Comparison of ENCODE assay signal across 8 mouse cellular contexts in the genomic region with DNA sequence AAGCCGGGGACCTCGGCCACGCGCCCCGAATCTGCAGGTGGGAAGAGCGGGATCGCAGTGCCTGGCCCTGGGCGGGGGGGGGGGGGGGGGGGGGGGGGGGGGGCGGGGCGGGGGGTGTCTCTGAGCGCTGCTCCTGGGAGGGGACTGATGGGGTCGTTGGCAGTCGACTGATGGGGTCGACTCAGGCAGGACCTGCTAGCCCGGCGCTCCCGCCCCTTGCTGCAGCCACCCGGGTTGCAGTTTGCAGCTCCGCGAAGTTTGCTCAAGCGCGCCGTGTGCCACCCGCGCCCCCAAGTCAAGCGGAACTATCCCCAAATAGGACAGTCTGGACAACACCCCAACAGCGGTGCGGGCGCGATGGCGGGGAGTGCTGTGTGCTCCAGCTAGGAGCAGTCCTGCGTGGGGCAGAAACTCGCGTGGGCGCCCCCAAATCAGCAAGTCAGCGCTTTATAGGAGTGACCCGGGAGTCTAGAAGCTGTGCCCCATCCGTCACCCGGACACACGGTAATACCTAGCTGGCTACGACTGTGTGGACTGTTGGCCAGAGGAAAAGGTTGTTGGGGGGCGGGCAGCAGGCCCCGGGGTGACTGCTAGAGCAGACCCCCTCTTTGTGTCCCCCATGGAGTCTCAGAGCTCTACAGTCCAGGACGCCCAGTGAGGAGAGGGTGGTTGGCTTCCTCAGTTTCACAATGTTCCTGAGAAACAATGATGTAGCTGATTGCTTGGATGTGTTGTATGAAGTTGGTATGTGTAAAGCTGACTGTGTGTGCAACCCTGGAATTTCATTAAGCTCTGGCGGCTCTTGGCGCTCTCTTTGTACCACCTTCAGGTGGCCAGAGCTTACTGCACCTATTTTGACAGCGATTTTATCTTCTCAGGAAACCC. TPM values are rescaled to one million over a fixed set of nuclear protein-coding genes. Genes with fewer than 3 reads are reported as not detected.
DNase-seq lines count a peak whose midpoint lies in the region; ATAC-seq and TF ChIP-seq lines count a peak whose summit lies in the region.

No protein-coding gene starts in this region.

- intact Hi-C loops in heart, adult 2 months (cut with DNase I) = loop anchor here (1.0 to 5.0 kb wide), 9 partner anchors 20 to 201 kb away; no protein-coding TSS in a partner anchor

- H3K9ac ChIP-seq in heart, adult 2 months (ENCODE audit: low read depth, low read length) = peak overlapping the region; percentile 86
- peak overlapping the region; percentile 70 for H3K9ac ChIP-seq in liver, adult 2 months (ENCODE audit: low read depth, low read length)
- H3K9ac ChIP-seq in midbrain, postnatal 0 days (replicated peaks; ENCODE audit: low read length, poor library complexity, severe bottlenecking) = peak overlapping the region; percentile 55

- H3K27ac ChIP-seq in embryonic facial prominence, embryonic 10.5 days (replicated peaks) = peak overlapping the region; percentile 91
- peak overlapping the region; percentile 78 for H3K27ac ChIP-seq in heart, adult 2 months
- H3K27ac ChIP-seq in kidney, adult 2 months (ENCODE audit: insufficient read depth, low read depth, low read length) = peak overlapping the region; percentile 71
- peak overlapping the region; percentile 58 for H3K27ac ChIP-seq in liver, adult 2 months (replicated peaks; ENCODE audit: insufficient read depth, low read depth, low read length)
- peak overlapping the region; percentile 65 for H3K27ac ChIP-seq in midbrain, postnatal 0 days (ENCODE audit: low read depth, low read length)
- H3K27ac ChIP-seq in testis, adult 2 months (ENCODE audit: control insufficient read depth, insufficient read depth, low read depth, low read length) = peak overlapping the region; percentile 71

- ATAC-seq in midbrain, postnatal 0 days (ENCODE audit: low FRiP score) = peak; percentile 83

- no peaks in the 10 kb centered on the region for H3K79me2 ChIP-seq in heart, adult 2 months (replicated peaks; ENCODE audit: control insufficient read depth, insufficient read depth, low read length)
- H3K79me2 ChIP-seq in liver, adult 2 months (ENCODE audit: control insufficient read depth, insufficient read depth, low read length) = no peaks in the 10 kb centered on the region

- H3K27me3 ChIP-seq in embryonic facial prominence, embryonic 10.5 days (replicated peaks; ENCODE audit: low read depth, poor library complexity, severe bottlenecking) = no peaks in the 10 kb centered on the region
- no peaks in the 10 kb centered on the region for H3K27me3 ChIP-seq in heart, adult 2 months (ENCODE audit: control insufficient read depth, insufficient read depth, low read length)
- H3K27me3 ChIP-seq in kidney, adult 2 months (replicated peaks; ENCODE audit: control insufficient read depth, insufficient read depth, low read length) = no peaks in the 10 kb centered on the region
- no peaks in the 10 kb centered on the region for H3K27me3 ChIP-seq in liver, adult 2 months (ENCODE audit: control insufficient read depth, insufficient read depth, low read length)
- H3K27me3 ChIP-seq in midbrain, postnatal 0 days (ENCODE audit: insufficient read depth, low read length) = no peaks in the 10 kb centered on the region
- H3K27me3 ChIP-seq in testis, adult 2 months (ENCODE audit: control insufficient read depth, insufficient read depth, low read length) = no peaks in the 10 kb centered on the region

- TF ChIP-seq POLR2A in heart, adult 2 months (IDR thresholded peaks at IDR 0.05; ENCODE audit: insufficient read depth, low read depth, low read length) = peak; percentile 27; the same call in 1 of the 2 replicates
- TF ChIP-seq POLR2A in kidney, adult 2 months (IDR thresholded peaks at IDR 0.05; ENCODE audit: low read depth, low read length) = no peak
- no peak for TF ChIP-seq POLR2A in liver, adult 2 months (IDR thresholded peaks at IDR 0.05; ENCODE audit: extremely low read depth, insufficient read depth, low read length)
- no peak for TF ChIP-seq POLR2A in testis, adult 2 months (IDR thresholded peaks at IDR 0.05; ENCODE audit: control insufficient read depth, low read depth, low read length)

- peak overlapping the region; percentile 98 for H3K4me2 ChIP-seq in midbrain, postnatal 0 days (ENCODE audit: low read depth, low read length, poor library complexity, severe bottlenecking)

- TF ChIP-seq CTCF in heart, adult 2 months (IDR thresholded peaks at IDR 0.05) = peak; percentile 83
- peak; percentile 77 for TF ChIP-seq CTCF in kidney, adult 2 months (conservative IDR thresholded peaks at IDR 0.05; ENCODE audit: insufficient read depth, insufficient read length, low read depth, low read length)
- peak; percentile 64 for TF ChIP-seq CTCF in liver, adult 2 months (IDR thresholded peaks at IDR 0.05; ENCODE audit: low read depth, low read length)
- TF ChIP-seq CTCF in midbrain, postnatal 0 days (IDR thresholded peaks at IDR 0.05) = peak; percentile 82
- peak; percentile 8; the same call in 1 of the 2 replicates for TF ChIP-seq CTCF in testis, adult 2 months (IDR thresholded peaks at IDR 0.05; ENCODE audit: control insufficient read depth, insufficient read depth, insufficient replicate concordance, low read depth, low read length)

- H3K4me3 ChIP-seq in embryonic facial prominence, embryonic 10.5 days = peak overlapping the region; percentile 82
- peak overlapping the region; percentile 85 for H3K4me3 ChIP-seq in heart, adult 2 months
- peak overlapping the region; percentile 77 for H3K4me3 ChIP-seq in kidney, adult 2 months (ENCODE audit: insufficient read depth, low read depth, low read length)
- peak overlapping the region; percentile 74 for H3K4me3 ChIP-seq in liver, adult 2 months (ENCODE audit: insufficient read depth, low read depth, low read length)
- peak overlapping the region; percentile 61 for H3K4me3 ChIP-seq in midbrain, postnatal 0 days (ENCODE audit: low read depth, low read length)
- peak overlapping the region; percentile 76 for H3K4me3 ChIP-seq in testis, adult 2 months (ENCODE audit: control insufficient read depth, low read depth, low read length)

- H3K4me1 ChIP-seq in embryonic facial prominence, embryonic 10.5 days = peaks cover 33% of the 10 kb centered on the region
- peaks cover 5% of the 10 kb centered on the region for H3K4me1 ChIP-seq in heart, adult 2 months (ENCODE audit: control insufficient read depth, insufficient read depth, low read length)
- H3K4me1 ChIP-seq in kidney, adult 2 months (ENCODE audit: control insufficient read depth, insufficient read depth, low read length) = peaks cover 2% of the 10 kb centered on the region; the same call in 1 of the 2 replicates
- 0 out of 2 replicates have a peak, but pooled peaks cover 2% of the 10 kb centered on the region for H3K4me1 ChIP-seq in liver, adult 2 months (ENCODE audit: control insufficient read depth, insufficient read depth, low read length)
- no peaks in the 10 kb centered on the region for H3K4me1 ChIP-seq in midbrain, postnatal 0 days (ENCODE audit: insufficient read depth, low read length)
- H3K4me1 ChIP-seq in testis, adult 2 months (ENCODE audit: control insufficient read depth, insufficient read depth, low read length) = peaks cover 2% of the 10 kb centered on the region

- DNase-seq in spleen, postnatal 10 days (ENCODE audit: low spot score in 2 of 2) = peak; percentile 11 to 23
- DNase-seq in spleen, adult 12 weeks (ENCODE audit: low spot score) = no peak
- DNase-seq in embryonic facial prominence, embryonic 10.5 days (ENCODE audit: low spot score) = peak; percentile 83
- DNase-seq in heart, adult 2 months = peak; percentile 59 to 70
- peak; percentile 77 for DNase-seq in kidney, adult 2 months
- DNase-seq in liver, adult 2 months (ENCODE audit: extremely low read depth, low read depth, low spot score) = peak; percentile 74
- peak; percentile 91 for DNase-seq in midbrain, postnatal 0 days (ENCODE audit: low spot score)

- no peaks in the 10 kb centered on the region for H3K36me3 ChIP-seq in embryonic facial prominence, embryonic 10.5 days (replicated peaks)
- peaks cover under 1% of the 10 kb centered on the region for H3K36me3 ChIP-seq in heart, adult 2 months (ENCODE audit: control insufficient read depth, insufficient read depth, low read length)
- H3K36me3 ChIP-seq in kidney, adult 2 months (ENCODE audit: control insufficient read depth, insufficient read depth, low read length) = no peaks in the 10 kb centered on the region
- H3K36me3 ChIP-seq in liver, adult 2 months (ENCODE audit: control insufficient read depth, insufficient read depth, low read length) = no peaks in the 10 kb centered on the region
- H3K36me3 ChIP-seq in midbrain, postnatal 0 days (ENCODE audit: insufficient read depth, low read length) = no peaks in the 10 kb centered on the region
- no peaks in the 10 kb centered on the region for H3K36me3 ChIP-seq in testis, adult 2 months (ENCODE audit: control insufficient read depth, insufficient read depth, low read length)

- peak; percentile 65; the same call in 1 of the 2 replicates for TF ChIP-seq EP300 in heart, adult 2 months (IDR thresholded peaks at IDR 0.05; ENCODE audit: insufficient read depth, low read depth, low read length)

- no peaks in the 10 kb centered on the region for H3K9me3 ChIP-seq in embryonic facial prominence, embryonic 10.5 days
- no peaks in the 10 kb centered on the region for H3K9me3 ChIP-seq in midbrain, postnatal 0 days (ENCODE audit: low read length)

- WGBS in embryonic facial prominence, embryonic 10.5 days = under 1% methylated on average over 39 of the region's 47 CpGs
- under 1% methylated on average over 34 of the region's 47 CpGs for WGBS in heart, adult 2 months
- WGBS in kidney, adult 2 months = under 1% methylated on average over 35 of the region's 47 CpGs
- under 1% methylated on average over 40 of the region's 47 CpGs for WGBS in liver, adult 2 months
- under 1% methylated on average over 34 of the region's 47 CpGs for WGBS in midbrain, postnatal 0 days

RNA-seq across cellular contexts. Expression of a gene that starts 0.6 kb away (rescaled TPM):
- 13.7 and 14.4 TPM in 2 replicates for polyA plus RNA-seq in embryonic facial prominence, embryonic 10.5 days (2016; fragmentation: Nextera tagmentation; extraction: Ambion mirVana)
- total RNA-seq in heart, adult 2 months (2021) = 10 to 100 TPM in 1 of 2 experiments, 1 to 10 TPM in 1; 7.6 to 11.0 TPM
- 3.6 and 7.2 TPM in 2 replicates for polyA plus RNA-seq in heart, adult 2 months (2012; rRNA removed)
- polyA plus RNA-seq in kidney, adult 2 months (2012; rRNA removed) = 5.0 TPM in 2 replicates
- total RNA-seq in liver, adult 2 months (2014; rRNA removed) = 4.0 and 6.0 TPM in 2 replicates
- 0.77 and 1.2 TPM in 2 replicates for polyA plus RNA-seq in liver, adult 2 months (2012; rRNA removed)
- 14.9 and 17.1 TPM in 2 replicates for total RNA-seq in midbrain, postnatal 0 days (2014; rRNA removed)
- polyA plus RNA-seq in midbrain, postnatal 0 days (2015; fragmentation: Nextera tagmentation; extraction: Ambion mirVana) = 4.7 and 5.7 TPM in 2 replicates
- 3.9 and 4.8 TPM in 2 replicates for polyA plus RNA-seq in testis, adult 2 months (2012; rRNA removed)

Comparison
In these comparisons a context has a peak if more than half of its experiments do, and no peak if none do; other contexts are left out.
1. CTCF ChIP-seq: peak in every context shown above with its lines; median percentile 83 in heart, adult 2 months; 82 in midbrain, postnatal 0 days; 77 in kidney, adult 2 months; 64 in liver, adult 2 months; 8 in testis, adult 2 months.